Mouse (Mus musculus) ES-E14 (cell line): ENCODE measurements around the gene Capn11.

ENCODE experiments used
- HCFC1 ChIP-seq: IDR thresholded peaks from 2 replicates; pipeline ENCODE4 v1.6.1; 2012; ENCODE audit warnings: low read length, inconsistent platforms, borderline replicate concordance; ENCODE audit not compliant: insufficient read depth
- MAFK ChIP-seq: IDR thresholded peaks from 2 replicates; pipeline ENCODE4 v1.6.1; 2014; ENCODE audit warnings: mild to moderate bottlenecking, low read depth, low read length, inconsistent platforms; ENCODE audit not compliant: insufficient read depth
- ZC3H11A ChIP-seq: IDR thresholded peaks from 2 replicates; pipeline ENCODE4 v1.6.1; 2012; ENCODE audit warnings: low read depth, mild to moderate bottlenecking, inconsistent platforms, low read length, borderline replicate concordance
- ZNF384 ChIP-seq: IDR thresholded peaks from 2 replicates; pipeline ENCODE4 v1.6.1; 2012; ENCODE audit warnings: low read depth, low read length, inconsistent platforms

DNA sequence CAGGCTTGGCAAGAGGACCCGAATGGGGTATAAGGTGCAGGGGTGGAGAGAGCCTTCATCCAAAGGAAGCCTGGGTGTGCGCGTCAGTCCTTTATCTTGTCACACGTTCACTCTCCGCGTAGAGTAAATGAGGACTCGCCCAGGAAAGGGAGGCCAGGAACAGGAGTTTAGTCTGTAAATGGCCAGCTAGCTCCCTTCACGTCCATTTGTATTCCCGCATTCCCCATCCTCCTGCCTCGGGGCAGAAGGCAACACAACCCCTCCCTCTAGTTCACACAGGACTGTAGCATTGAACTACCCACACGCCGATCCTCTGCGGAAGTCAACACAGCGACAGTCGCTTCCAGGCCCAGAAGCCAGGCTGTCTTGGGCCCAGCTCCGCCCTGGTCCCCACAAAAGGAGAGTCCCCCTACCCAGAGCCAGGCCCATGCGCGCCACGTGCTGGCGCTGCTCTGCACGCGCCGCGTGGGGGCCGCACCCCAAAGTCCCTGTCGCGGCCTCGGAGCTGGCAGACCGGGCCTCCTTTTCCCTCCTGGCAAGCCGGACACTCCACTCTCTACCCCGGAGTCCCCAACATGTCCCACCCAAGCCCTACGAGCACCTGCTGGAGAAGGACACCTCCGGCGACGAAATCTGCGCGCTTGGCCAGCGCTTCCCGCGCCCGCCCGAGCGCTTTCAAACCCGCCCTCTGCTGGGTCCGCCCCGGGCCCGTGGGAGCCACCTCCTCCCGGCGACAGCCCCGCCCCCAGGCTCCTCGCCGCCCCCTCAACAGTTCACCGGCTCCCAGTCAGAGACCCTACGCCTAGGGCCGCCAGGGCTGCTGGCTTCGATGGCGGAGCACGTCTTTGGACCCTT is 64.0 kb downstream of the Capn11 start:
- TF ChIP-seq MAFK (no peak), ZC3H11A (no peak), HCFC1 (no peak), ZNF384 (no peak)
